Mouse (Mus musculus) lung, embryonic 14.5 days (tissue): Measurements from ENCODE around the gene Hapln2. TPM values are rescaled to one million over a fixed set of nuclear protein-coding genes. Genes with fewer than 3 reads are reported as not detected.

ENCODE experiments used
- ATAC-seq: fragments of 200-750 bp; cut with Nextera tagmentation; 2 replicates; pipeline ENCODE4 v1.8.0; 2017; ENCODE audit warnings: mild to moderate bottlenecking, moderate TSS enrichment, moderate library complexity; ENCODE audit not compliant: insufficient read depth
- DNase-seq: peaks from one replicate; pipeline ENCODE4 v3.0.0-alpha.2; 2015
- H3K27ac ChIP-seq: fragments of 300-500 bp; sonication (generic); 2 replicates; pipeline ENCODE4 v1.5.1; 2014; ENCODE audit warnings: low read depth, mild to moderate bottlenecking, moderate library complexity
- H3K27me3 ChIP-seq: fragments of 300-500 bp; sonication (generic); 2 replicates; pipeline ENCODE4 v1.6.1; 2014; ENCODE audit warnings: low read length, control low read depth; ENCODE audit not compliant: insufficient read depth
- H3K36me3 ChIP-seq: fragments of 300-500 bp; sonication (generic); 2 replicates; pipeline ENCODE4 v1.6.1; 2014; ENCODE audit warnings: control low read depth; ENCODE audit not compliant: insufficient read depth
- H3K4me1 ChIP-seq: fragments of 300-500 bp; sonication (generic); 2 replicates; pipeline ENCODE4 v1.6.1; 2014; ENCODE audit warnings: antibody characterized with exemption, control low read depth; ENCODE audit not compliant: insufficient read depth
- H3K4me2 ChIP-seq: fragments of 300-500 bp; sonication (generic); 2 replicates; pipeline ENCODE4 v1.6.1; 2014; ENCODE audit warnings: mild to moderate bottlenecking
- H3K4me3 ChIP-seq: fragments of 300-500 bp; sonication (generic); 2 replicates; pipeline ENCODE4 v1.5.1; 2014; ENCODE audit warnings: low read depth, low read length
- H3K9ac ChIP-seq: fragments of 300-500 bp; sonication (generic); 2 replicates; pipeline ENCODE4 v1.6.1; 2014
- H3K9me3 ChIP-seq: fragments of 300-500 bp; sonication (generic); 2 replicates; pipeline ENCODE4 v1.6.1; 2016; ENCODE audit warnings: low read depth, low read length, control low read depth
- CTCF ChIP-seq: IDR thresholded peaks from 2 replicates; pipeline ENCODE4 v1.5.1; 2016; ENCODE audit warnings: antibody characterized with exemption, low read depth
- WGBS: fragments of 180-500 bp; shearing (Covaris S2); extraction: QIAGEN DNeasy Blood & Tissue Kit; methylation state at CpG from one replicate; pipeline ENCODE4 v1.1.7; 2014; 5-methylcytosine and 5-hydroxymethylcytosine counted together
- polyA plus RNA-seq: library from polyadenylated mRNA; unstranded; fragments of >200 nt; fragmentation: Nextera tagmentation; extraction: Ambion mirVana; gene quantifications from 2 replicates; pipeline ENCODE4 v1.2.1, GENCODE M21; 2014

Hapln2 gene
- polyA plus RNA-seq, 1 experiment from 2014 or later = not detected

DNA sequence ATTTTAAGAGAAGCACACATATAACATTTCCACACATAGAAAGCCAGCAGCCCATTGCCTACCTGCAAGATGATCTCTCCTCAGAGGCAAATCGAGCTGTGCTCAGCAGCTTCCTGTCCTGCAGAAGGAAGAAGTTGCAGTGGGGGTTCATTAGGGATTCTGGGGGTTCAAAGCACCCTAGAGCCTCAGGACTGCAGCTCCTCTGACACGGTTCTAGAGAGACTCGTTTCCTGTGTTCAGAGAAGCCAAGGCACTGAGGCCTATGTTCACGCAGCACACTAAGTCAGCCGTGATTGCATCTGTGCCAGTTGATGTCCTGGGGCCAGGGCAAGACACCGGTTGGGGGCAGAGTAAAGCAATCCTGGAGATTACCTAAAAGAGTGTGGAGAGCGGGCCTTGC is 560 bp downstream of the Hapln2 start:
- no peak for ATAC-seq

DNA sequence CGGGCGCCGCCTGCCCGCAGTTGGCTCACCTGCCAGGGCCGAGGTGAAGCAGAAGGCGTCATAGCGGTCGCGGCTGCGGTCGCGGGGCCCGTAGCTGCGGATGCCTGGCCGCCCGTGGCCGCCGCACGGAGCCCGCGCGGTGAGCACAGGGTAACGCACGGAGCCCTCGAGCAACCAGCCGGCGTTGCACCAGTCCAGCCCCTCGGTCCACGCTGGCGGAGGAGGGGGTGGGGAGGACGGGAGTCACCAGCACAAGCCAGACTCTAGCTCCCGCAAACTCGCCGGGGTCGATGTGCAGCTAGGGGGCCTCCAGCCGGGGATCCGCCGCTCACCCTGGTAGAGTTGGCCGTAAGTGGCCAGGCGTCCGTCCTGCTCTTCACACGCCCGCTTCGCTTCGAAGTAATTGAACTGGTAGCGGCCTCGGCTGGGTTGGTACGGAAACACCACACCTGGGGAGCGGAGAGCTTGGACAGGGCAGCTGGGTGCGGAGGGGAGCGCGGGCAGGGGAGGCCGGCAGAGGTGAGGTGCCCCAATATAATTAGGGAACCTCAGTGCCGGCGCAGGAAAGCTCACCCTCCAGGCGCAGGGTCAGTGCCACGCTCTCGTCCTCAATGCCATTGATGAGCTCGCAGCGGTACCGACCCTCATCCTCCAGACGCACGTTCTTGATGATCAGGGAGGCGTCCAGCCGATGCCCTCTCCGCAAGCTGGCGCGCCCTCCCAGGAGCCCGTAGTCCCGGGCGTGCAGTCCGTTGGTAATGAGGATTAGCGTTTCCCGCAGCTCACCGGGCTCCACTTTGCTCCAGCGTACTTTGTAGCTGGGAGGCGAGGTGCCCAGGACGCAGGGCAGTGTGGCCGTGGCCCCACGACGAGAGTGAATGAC is 4.0 kb downstream of the Hapln2 start:
- DNase-seq (peak; percentile 34), ATAC-seq (peak; percentile 77)
- no peak overlapping the region for H3K27ac ChIP-seq
- H3K4me1 ChIP-seq = no peaks in the 10 kb centered on the region; the same call in 1 of the 2 replicates
- H3K27me3 ChIP-seq = peaks cover 62% of the 10 kb centered on the region
- peak overlapping the region; percentile 16; the same call in 1 of the 2 replicates for H3K9ac ChIP-seq
- peak overlapping the region; percentile 51 for H3K4me3 ChIP-seq
- H3K4me2 ChIP-seq = peak overlapping the region; percentile 96
- peaks cover 4% of the 10 kb centered on the region; the same call in 1 of the 2 replicates for H3K9me3 ChIP-seq
- under 1% methylated on average over 78 of the region's 81 CpGs for WGBS
- TF ChIP-seq CTCF = no peak
- H3K36me3 ChIP-seq = no peaks in the 10 kb centered on the region

More for the DNA sequence above, 560 bp downstream of the Hapln2 start:
- 54% methylated on average over 7 of the region's 7 CpGs for WGBS
- peaks cover 5% of the 10 kb centered on the region; the same call in 1 of the 2 replicates for H3K9me3 ChIP-seq
- no peak for DNase-seq
- no peak overlapping the region for H3K4me3 ChIP-seq
- no peaks in the 10 kb centered on the region for H3K36me3 ChIP-seq
- no peak overlapping the region for H3K27ac ChIP-seq
- H3K27me3 ChIP-seq = peaks cover 43% of the 10 kb centered on the region
- no peak overlapping the region for H3K9ac ChIP-seq
- no peak for TF ChIP-seq CTCF
- peaks cover 3% of the 10 kb centered on the region; the same call in 1 of the 2 replicates for H3K4me1 ChIP-seq
- no peak overlapping the region for H3K4me2 ChIP-seq

DNA sequence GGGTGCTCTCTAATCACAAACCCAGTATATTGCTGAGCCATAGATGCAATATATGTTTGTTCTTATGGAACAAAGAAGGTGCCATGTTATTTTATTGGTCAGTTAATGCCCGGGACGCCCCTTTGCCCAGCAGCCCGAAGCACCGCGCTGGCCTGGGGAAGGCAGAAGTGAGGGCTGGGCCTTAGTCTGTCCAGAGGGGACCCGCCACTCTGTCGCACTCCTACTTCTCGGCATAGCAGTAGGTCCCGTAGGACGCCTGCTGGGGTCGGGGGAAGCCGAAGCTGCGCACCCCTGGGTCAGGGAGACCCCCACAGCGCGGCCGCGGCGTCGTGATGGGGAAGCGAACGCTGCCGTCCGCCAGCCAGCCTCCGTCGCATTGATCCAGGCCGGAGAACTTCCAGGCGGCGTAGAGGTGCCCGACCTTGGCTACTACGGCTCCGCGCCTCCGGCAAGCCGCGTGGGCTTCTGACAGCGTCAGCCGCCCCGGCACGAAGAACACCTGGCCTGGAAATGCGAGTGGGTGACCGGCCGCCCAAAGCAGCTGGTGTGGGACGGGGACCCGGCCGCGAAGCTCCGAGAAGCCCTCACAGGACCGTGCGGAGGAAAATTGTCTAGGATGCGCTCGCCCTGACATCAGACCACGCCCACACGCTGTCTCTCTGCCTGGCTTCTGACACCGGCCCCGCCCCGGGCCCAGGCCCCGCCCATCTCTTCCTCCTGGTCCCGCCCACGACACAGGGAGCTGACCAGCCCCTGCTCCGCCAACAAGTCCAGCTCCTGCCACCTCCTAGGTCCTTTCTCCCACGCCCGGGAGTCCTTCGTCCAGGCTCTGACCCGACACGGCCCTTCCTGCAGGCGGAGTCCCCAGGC is 4.8 kb downstream of the Hapln2 start:
- ATAC-seq = peak; percentile 92
- 1% methylated on average over 65 of the region's 66 CpGs for WGBS
- no peaks in the 10 kb centered on the region; the same call in 1 of the 2 replicates for H3K4me1 ChIP-seq
- H3K27me3 ChIP-seq = peaks cover 62% of the 10 kb centered on the region
- H3K9me3 ChIP-seq = no peaks in the 10 kb centered on the region
- no peaks in the 10 kb centered on the region for H3K36me3 ChIP-seq
- TF ChIP-seq CTCF = no peak
- peak overlapping the region; percentile 16; the same call in 1 of the 2 replicates for H3K9ac ChIP-seq
- H3K27ac ChIP-seq = no peak overlapping the region
- DNase-seq = peak; percentile 95
- peak overlapping the region; percentile 51 for H3K4me3 ChIP-seq
- peak overlapping the region; percentile 96 for H3K4me2 ChIP-seq

DNA sequence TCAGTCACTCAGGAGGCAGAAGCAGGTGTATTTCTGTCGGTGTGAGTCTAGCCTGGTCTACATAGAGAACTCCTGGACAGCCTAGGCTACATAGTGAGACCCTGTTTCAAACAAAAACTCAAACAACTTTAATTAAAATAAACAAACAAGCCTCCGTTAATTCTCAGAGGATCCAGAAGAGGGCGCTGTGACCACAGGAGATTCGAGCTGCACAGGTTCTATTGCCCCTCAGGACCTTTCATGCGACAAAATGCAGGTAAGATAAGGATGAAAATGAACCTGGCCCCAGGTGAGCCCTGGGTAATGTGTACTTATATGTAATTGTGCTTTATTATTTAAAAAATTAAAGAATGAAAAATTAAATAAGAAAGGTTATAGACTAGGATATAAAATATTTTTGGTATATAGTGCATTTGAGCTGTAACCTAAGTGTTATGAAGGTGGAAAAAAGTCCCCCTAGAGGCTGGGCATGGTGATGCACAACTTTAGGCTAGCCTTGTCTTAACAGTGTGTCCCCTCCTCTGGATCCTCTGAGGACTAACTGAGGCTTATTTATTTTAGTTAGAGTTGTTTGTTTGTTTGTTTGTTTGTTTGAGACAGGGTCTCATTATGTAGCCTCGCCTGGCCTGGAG is 16.6 kb downstream of the Hapln2 start:
- no peak overlapping the region for H3K4me3 ChIP-seq
- peak; percentile 31 for TF ChIP-seq CTCF

DNA sequence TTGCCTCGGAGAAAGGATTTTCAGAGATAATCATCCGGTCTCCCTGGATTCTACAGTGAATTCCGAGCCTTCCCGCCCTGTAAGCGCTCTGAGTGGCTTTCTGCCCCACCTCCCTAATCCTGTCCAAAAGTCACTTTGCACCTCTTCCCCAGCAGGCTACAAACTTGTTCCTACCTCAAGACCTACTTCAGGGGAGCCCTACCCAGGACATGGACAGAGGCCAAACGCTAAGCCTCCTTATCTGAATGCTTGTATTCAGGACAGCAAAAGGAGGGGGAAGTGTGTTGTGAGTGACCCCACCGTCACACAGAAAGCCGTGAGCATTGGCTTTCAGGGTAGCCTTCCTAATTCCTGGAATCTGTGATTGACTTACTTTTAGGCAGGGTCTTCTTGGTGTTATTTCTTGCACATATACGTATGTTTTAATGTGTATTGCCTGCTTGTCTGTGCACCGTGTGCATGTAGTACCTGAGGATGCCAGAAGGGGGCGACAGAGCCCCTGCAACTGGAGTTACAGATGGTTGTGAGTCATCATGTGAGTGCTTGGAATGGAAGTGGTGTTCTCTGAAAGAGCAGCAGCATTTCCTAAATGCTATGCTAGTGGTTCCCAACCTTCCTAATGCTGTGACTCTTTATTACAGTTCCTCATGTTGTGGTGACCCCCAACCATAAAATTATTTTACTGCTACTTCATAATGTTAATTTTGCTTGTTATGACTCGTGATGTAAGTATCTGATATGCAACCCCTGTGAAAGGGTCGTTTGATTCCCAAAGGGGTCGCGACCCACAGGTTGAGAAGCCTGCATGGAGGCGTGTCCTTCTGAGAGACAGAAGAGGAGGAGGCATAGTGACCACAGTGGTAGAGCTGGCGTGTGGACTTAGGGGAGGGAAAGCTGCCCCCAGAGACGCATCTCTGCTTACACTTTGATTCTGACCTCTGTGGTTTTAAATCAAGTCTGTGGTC is 21.3 kb downstream of the Hapln2 start:
- Histone ChIP-seq H3K27me3 (peaks cover 31% of the 10 kb centered on the region), H3K9ac (no peak overlapping the region), H3K36me3 (no peaks in the 10 kb centered on the region), H3K4me2 (no peak overlapping the region), H3K4me1 (no peaks in the 10 kb centered on the region), H3K27ac (no peak overlapping the region), H3K9me3 (peaks cover 3% of the 10 kb centered on the region; the same call in 1 of the 2 replicates), H3K4me3 (no peak overlapping the region)
- ATAC-seq (no peak), DNase-seq (no peak)
- peak; percentile 61 for TF ChIP-seq CTCF
- WGBS = 70% methylated on average over 18 of the region's 18 CpGs

More for the DNA sequence above, 16.6 kb downstream of the Hapln2 start:
- DNase-seq = peak; percentile 44
- 0 out of 2 replicates have a peak, but pooled peaks cover 4% of the 10 kb centered on the region for H3K27me3 ChIP-seq
- no peak for ATAC-seq
- peaks cover 3% of the 10 kb centered on the region; the same call in 1 of the 2 replicates for H3K9me3 ChIP-seq
- H3K4me1 ChIP-seq = no peaks in the 10 kb centered on the region
- 13% methylated on average over 6 of the region's 6 CpGs for WGBS
- no peaks in the 10 kb centered on the region for H3K36me3 ChIP-seq
- H3K9ac ChIP-seq = no peak overlapping the region
- no peak overlapping the region for H3K27ac ChIP-seq
- H3K4me2 ChIP-seq = no peak overlapping the region
